Mouse (Mus musculus): Measurements from ENCODE around the gene Prdm5. TPM values are rescaled to one million over a fixed set of nuclear protein-coding genes. Genes with fewer than 3 reads are reported as not detected.

The Prdm5 gene
- polyA plus RNA-seq, 1 experiment from 2014 or later = 16.9 TPM

GRCm38 (mm10) chr6:65779689-65780233, 973 bp downstream of the Prdm5 start:
- Histone ChIP-seq H3K27ac (peak overlapping the region; percentile 95), H3K4me1 (peaks cover 13% of the 10 kb centered on the region; the same call in 1 of the 2 replicates), H3K36me3 (no peaks in the 10 kb centered on the region), H3K9me3 (no peaks in the 10 kb centered on the region), H3K27me3 (ENCODE audit: insufficient read depth, poor library complexity, severe bottlenecking) (no peaks in the 10 kb centered on the region), H3K4me3 (peak overlapping the region; percentile 81)
- no peak for DNase-seq (ENCODE audit: low spot score)
- 84% methylated on average over 4 of the region's 4 CpGs for WGBS

- 81% methylated on average over 7 of the region's 7 CpGs for WGBS
- Histone ChIP-seq H3K4me3 (no peak overlapping the region), H3K4me1 (peaks cover 13% of the 10 kb centered on the region; the same call in 1 of the 2 replicates), H3K27ac (no peak overlapping the region), H3K27me3 (ENCODE audit: insufficient read depth, poor library complexity, severe bottlenecking) (no peaks in the 10 kb centered on the region), H3K9me3 (no peaks in the 10 kb centered on the region), H3K36me3 (no peaks in the 10 kb centered on the region)
- DNase-seq (ENCODE audit: low spot score) = no peak
Observed at GRCm38 (mm10) chr6:65781441-65781840, 2.7 kb downstream of the Prdm5 start.

- no peak for DNase-seq (ENCODE audit: low spot score)
Observed at GRCm38 (mm10) chr6:65783670-65784069, 4.9 kb downstream of the Prdm5 start.

GRCm38 (mm10) chr6:65792923-65793322, 14.1 kb downstream of the Prdm5 start:
- Histone ChIP-seq H3K4me1 (no peaks in the 10 kb centered on the region), H3K4me3 (no peak overlapping the region), H3K9me3 (no peaks in the 10 kb centered on the region), H3K27me3 (ENCODE audit: insufficient read depth, poor library complexity, severe bottlenecking) (no peaks in the 10 kb centered on the region), H3K36me3 (peaks cover 9% of the 10 kb centered on the region; the same call in 1 of the 2 replicates), H3K27ac (no peak overlapping the region)
- 78% methylated on average over 2 of the region's 2 CpGs for WGBS
- DNase-seq (ENCODE audit: low spot score) = no peak

More at GRCm38 (mm10) chr6:65783670-65784069, 4.9 kb downstream of the Prdm5 start:
- WGBS = 88% methylated on average over 1 of the region's 1 CpGs
- no peaks in the 10 kb centered on the region for H3K9me3 ChIP-seq
- H3K36me3 ChIP-seq = no peaks in the 10 kb centered on the region
- H3K27ac ChIP-seq = no peak overlapping the region
- no peaks in the 10 kb centered on the region for H3K27me3 ChIP-seq (ENCODE audit: insufficient read depth, poor library complexity, severe bottlenecking)
- H3K4me3 ChIP-seq = no peak overlapping the region
- peaks cover 9% of the 10 kb centered on the region; the same call in 1 of the 2 replicates for H3K4me1 ChIP-seq

DNA sequence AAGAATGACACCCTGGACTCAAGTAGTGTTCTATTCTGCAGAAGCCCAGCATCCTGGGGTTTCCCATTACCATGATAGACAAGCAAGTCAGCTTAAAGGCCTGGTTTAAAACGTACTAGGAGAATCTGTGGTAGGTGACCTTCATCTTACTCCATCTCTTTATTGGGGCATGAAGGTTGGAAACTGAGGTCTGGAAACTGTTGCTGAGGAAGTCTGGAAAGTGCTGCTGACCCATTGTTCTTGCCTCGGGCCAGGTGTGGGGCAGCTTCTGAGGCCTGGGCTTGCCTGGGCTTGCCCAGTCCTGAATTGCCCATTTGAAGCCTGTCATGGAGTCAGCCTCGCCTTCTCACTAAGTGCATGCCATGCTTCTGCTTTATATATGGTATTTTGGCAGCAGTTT, 17.8 kb downstream of the Prdm5 start:
- WGBS = 79% methylated on average over 3 of the region's 3 CpGs

DNA sequence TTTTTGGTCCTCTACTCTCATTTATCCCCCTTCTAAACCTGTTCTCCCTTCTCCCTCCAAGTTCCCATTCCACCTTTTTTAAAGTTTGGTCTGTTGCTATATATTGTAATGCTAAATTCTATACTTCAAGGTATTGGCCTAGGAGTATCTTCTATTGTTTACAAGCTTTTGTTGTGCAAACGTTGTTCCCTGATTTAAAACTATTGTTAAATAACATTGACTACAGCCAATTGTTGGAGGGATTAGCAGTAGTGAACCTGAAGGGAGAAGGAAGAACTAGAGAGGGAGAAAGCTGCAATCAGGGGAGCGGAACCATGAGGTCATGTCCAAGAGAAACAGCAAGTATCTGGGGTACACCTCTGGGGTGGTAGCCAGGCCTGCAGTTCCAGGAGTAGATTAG, 18.5 kb downstream of the Prdm5 start:
- 72% methylated on average over 2 of the region's 2 CpGs for WGBS
- Histone ChIP-seq H3K9me3 (no peaks in the 10 kb centered on the region), H3K4me3 (no peak overlapping the region), H3K4me1 (no peaks in the 10 kb centered on the region), H3K36me3 (peaks cover 9% of the 10 kb centered on the region; the same call in 1 of the 2 replicates), H3K27ac (no peak overlapping the region), H3K27me3 (ENCODE audit: insufficient read depth, poor library complexity, severe bottlenecking) (no peaks in the 10 kb centered on the region)
- DNase-seq (ENCODE audit: low spot score) = no peak

More for the DNA sequence above, 17.8 kb downstream of the Prdm5 start:
- Histone ChIP-seq H3K27me3 (ENCODE audit: insufficient read depth, poor library complexity, severe bottlenecking) (no peaks in the 10 kb centered on the region), H3K27ac (no peak overlapping the region), H3K4me1 (no peaks in the 10 kb centered on the region), H3K4me3 (no peak overlapping the region), H3K9me3 (no peaks in the 10 kb centered on the region), H3K36me3 (peaks cover 9% of the 10 kb centered on the region; the same call in 1 of the 2 replicates)
- DNase-seq (ENCODE audit: low spot score) = no peak

DNA sequence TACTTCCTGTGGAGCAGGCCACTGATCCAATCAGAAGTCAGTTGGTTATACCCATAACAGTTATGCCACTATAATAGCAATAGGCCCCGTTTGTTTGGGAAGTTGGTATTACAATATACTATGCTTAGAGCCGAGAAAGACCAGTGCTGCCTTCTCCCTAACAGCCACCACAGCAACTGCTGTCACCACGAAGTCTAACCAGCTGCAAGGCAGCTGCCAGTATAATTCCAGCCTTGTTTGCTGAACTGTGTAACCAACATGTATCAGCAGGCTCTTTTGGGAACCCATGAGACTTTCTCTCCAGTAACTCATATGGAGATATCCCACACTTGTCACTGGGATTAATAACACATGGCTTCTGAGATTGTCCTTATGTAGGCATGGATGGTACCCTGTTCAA, 19.6 kb downstream of the Prdm5 start:
- H3K4me3 ChIP-seq = no peak overlapping the region
- no peak overlapping the region for H3K27ac ChIP-seq
- DNase-seq (ENCODE audit: low spot score) = no peak
- H3K27me3 ChIP-seq (ENCODE audit: insufficient read depth, poor library complexity, severe bottlenecking) = no peaks in the 10 kb centered on the region
- peaks cover 9% of the 10 kb centered on the region; the same call in 1 of the 2 replicates for H3K36me3 ChIP-seq
- no peaks in the 10 kb centered on the region for H3K9me3 ChIP-seq
- 84% methylated on average over 3 of the region's 3 CpGs for WGBS
- no peaks in the 10 kb centered on the region for H3K4me1 ChIP-seq

GRCm38 (mm10) chr6:65811685-65812084, 32.9 kb downstream of the Prdm5 start:
- no peak overlapping the region for H3K27ac ChIP-seq
- DNase-seq (ENCODE audit: low spot score) = no peak
- H3K36me3 ChIP-seq = no peaks in the 10 kb centered on the region
- 79% methylated on average over 3 of the region's 3 CpGs for WGBS
- H3K4me3 ChIP-seq = no peak overlapping the region
- no peaks in the 10 kb centered on the region for H3K9me3 ChIP-seq
- H3K4me1 ChIP-seq = no peaks in the 10 kb centered on the region
- H3K27me3 ChIP-seq (ENCODE audit: insufficient read depth, poor library complexity, severe bottlenecking) = no peaks in the 10 kb centered on the region

DNA sequence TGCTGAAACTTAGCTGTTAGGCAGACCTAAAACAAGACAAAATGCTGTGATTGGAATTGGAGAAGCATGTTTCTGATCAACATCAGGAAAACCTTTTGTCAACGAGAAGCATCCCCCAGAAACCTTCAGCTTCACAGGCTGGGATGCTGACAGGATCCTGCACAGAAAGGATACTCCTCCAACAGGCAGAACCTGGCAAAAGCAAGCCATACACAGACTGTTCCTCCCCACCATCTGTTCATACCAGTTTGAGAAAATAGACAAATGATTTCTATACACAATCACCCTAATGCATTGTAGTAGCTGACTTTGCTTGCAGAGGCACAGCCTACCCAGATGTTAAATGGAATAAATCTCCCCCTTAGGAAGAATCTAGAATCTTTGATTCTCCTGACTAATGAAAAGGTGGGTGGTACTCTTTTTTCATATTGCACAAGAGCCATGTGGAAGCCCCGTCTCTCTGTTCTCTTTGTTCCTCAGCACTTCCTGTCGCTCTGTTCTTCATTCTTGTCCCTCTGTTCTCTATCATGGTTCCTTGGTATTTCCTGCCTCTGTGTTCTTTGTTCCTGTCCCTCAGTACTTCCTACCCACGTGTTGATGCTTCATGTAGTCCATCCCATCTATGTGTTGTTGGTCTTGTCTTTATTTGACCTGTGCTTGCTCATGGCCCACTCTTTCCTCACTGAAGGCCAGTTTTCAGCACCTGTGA, 39.4 kb downstream of the Prdm5 start:
- no peak overlapping the region for H3K4me3 ChIP-seq
- H3K4me1 ChIP-seq = peaks cover 13% of the 10 kb centered on the region; the same call in 1 of the 2 replicates
- no peaks in the 10 kb centered on the region for H3K27me3 ChIP-seq (ENCODE audit: insufficient read depth, poor library complexity, severe bottlenecking)
- H3K27ac ChIP-seq = no peak overlapping the region
- H3K36me3 ChIP-seq = no peaks in the 10 kb centered on the region
- DNase-seq (ENCODE audit: low spot score) = no peak
- WGBS = 72% methylated on average over 4 of the region's 4 CpGs
- H3K9me3 ChIP-seq = no peaks in the 10 kb centered on the region

DNA sequence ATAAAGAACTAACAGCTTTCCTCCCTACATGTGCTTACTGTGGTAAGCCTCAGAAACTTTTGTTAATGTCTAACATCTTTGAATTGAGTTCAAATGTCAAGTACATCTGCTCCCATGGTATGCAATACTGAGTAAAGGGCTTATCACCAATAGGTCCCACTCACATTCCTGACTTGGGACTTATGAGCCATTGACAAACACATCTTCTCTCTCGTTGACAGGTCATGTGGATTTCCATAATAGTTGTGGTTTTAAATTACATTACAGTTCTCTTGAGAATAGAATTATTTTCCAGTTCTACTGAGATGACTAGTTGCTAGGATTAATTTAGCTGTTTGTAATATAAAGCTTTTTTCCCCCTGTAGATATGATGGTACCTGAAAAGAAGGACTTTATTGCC, 49.9 kb downstream of the Prdm5 start:
- 69% methylated on average over 1 of the region's 1 CpGs for WGBS
- Histone ChIP-seq H3K27ac (no peak overlapping the region), H3K36me3 (peaks cover 20% of the 10 kb centered on the region), H3K4me1 (no peaks in the 10 kb centered on the region), H3K27me3 (ENCODE audit: insufficient read depth, poor library complexity, severe bottlenecking) (no peaks in the 10 kb centered on the region), H3K9me3 (no peaks in the 10 kb centered on the region), H3K4me3 (no peak overlapping the region)
- no peak for DNase-seq (ENCODE audit: low spot score)

GRCm38 (mm10) chr6:65831443-65831842, 52.7 kb downstream of the Prdm5 start:
- Histone ChIP-seq H3K27ac (no peak overlapping the region), H3K27me3 (ENCODE audit: insufficient read depth, poor library complexity, severe bottlenecking) (no peaks in the 10 kb centered on the region), H3K36me3 (peaks cover 27% of the 10 kb centered on the region), H3K4me1 (no peaks in the 10 kb centered on the region), H3K4me3 (no peak overlapping the region), H3K9me3 (no peaks in the 10 kb centered on the region)
- WGBS = 87% methylated on average over 5 of the region's 5 CpGs
- no peak for DNase-seq (ENCODE audit: low spot score)

- Histone ChIP-seq H3K4me3 (no peak overlapping the region), H3K9me3 (no peaks in the 10 kb centered on the region), H3K27me3 (ENCODE audit: insufficient read depth, poor library complexity, severe bottlenecking) (no peaks in the 10 kb centered on the region), H3K36me3 (peaks cover 32% of the 10 kb centered on the region), H3K27ac (no peak overlapping the region), H3K4me1 (no peaks in the 10 kb centered on the region)
- DNase-seq (ENCODE audit: low spot score) = no peak
- 87% methylated on average over 4 of the region's 4 CpGs for WGBS
Observed at GRCm38 (mm10) chr6:65834013-65834412, 55.2 kb downstream of the Prdm5 start.

DNA sequence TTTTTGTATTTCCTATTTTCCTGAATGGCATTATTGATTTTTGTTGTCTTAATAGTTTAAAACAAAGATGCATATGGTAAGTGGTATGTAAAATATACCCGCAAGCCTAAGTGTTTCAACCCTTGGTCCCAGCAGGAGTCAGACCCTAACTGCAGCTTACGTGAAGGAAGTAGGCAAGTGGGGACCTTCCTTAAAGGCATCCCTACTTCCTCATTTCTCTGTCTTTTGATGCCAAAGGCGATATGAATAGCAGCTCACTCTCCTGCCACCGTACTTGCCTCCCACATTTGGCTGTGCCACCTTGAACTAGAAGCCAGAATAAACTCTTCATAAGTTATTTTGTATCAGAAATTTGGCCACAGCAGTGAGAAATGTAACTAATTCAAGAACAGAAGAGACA, 63.8 kb downstream of the Prdm5 start:
- no peaks in the 10 kb centered on the region for H3K9me3 ChIP-seq
- no peaks in the 10 kb centered on the region for H3K4me1 ChIP-seq
- WGBS = 85% methylated on average over 4 of the region's 4 CpGs
- no peaks in the 10 kb centered on the region for H3K36me3 ChIP-seq
- H3K27me3 ChIP-seq (ENCODE audit: insufficient read depth, poor library complexity, severe bottlenecking) = no peaks in the 10 kb centered on the region
- DNase-seq (ENCODE audit: low spot score) = no peak
- H3K4me3 ChIP-seq = no peak overlapping the region
- H3K27ac ChIP-seq = no peak overlapping the region

Data from heart, embryonic 10.5 days (tissue).